Mouse (Mus musculus) lung, postnatal 10 days (tissue): ENCODE results near the gene Fancg.

Experiments used
- DNase-seq: peaks from one replicate; pipeline ENCODE4 v3.0.0; 2021

Fancg gene

DNA sequence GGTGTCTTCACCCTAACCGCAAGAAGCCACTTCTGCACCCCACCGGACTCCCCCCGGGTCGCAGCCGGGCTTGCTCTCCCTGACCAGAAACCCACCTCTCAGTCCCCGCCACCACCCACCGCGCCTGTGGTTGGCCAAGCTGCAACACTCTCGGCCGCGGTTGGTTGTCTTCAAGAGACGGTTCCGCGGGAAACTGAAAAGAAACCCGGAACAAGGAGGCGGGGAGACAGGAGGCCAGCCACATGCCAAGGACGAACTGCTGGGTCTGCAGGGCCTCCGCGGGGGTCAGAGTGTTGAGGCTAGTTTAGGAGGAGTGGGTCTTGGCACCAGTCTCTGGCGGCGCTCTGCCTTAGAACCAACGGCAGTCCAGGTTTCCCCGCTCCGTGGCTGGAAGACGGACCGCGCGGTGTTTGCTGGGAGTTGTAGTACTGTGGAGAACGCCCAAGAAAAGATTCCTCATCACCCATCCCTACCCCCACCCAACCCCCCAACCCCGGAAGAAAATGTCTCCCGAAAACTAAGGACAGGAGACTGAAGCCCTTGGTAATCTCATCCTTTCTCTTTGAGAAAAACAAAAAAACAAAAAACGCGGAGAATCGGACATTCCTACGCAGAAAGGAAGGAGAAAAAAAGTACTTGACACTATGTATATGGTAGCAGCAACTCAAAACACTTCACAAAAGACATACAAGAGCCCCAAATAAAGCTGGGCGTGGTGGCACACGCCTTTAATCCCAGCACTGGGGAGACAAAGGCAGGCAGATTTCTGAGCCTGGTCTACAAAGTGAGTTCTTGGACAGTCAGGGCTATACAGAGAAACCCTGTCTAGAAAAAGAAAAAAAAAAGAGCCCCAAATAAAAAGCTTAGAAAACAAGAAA, at the start of gene Fancg:
Fancg (minus strand) TSS at position 346 of the 878 bp plus-strand sequence.
- peak; percentile 86 for DNase-seq

DNA sequence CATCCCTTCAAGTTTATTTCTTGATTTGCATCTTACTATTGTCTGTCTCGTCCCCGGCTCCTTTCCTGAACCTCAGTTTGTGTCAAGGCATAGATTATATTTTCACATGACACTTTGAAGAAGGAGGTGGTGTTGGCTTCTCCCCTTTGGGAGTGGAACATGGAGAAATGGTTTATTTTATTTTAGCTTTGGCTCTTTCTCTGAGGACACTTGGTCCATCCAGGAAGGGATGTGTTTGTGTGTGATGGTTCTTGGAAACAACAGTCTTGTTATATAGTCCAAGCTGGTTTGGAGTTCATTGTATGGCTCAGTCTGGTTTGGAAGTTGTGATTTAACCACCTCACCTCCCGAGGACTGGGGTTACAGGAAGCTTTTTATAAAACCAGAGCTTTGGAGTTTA, 49.4 kb upstream of the Fancg start:
- DNase-seq = no peak

DNA sequence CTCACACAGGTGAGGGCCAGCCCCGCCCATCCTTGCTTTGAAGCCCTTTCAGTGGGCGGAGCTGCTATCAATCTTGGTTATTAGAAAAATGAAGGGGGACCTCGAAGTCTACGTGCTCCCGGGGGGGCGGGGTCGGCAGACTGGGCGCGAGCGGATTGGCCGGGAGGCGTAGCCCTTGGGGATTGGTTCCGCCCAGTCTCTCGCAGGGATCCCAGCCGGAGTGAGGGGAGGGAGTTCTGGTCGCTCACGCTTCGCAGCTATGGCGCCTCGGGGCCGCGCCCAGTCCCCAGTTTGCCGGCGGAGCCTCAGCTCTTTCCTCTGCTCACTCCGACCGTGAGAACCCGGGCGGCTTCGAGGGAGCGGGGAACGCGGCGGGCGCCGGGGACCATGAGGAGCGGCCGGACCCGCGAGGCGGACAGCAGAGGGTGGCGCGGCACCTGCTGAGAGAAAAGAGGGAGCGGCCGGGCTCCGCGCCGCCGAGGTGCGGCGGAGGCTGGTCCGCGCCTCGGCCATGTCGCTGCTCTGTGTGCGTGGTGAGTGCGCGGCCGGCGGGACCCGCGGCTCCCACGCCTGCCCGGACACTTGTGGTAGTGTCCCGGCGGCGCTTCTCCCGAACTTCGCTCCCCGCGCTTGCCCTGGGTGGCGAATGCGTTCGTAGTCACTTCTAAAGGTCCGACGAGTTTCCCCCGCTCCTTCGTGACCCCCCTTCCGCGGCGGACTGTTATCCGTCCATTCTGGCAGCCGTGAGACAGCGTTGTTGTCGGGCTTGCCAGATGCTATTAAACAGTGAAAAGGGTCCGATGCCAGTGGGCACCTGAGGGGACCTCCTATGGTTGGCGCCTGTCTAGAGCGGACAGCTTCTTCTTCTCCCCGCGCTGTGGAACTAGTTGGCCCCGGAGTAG, 48.7 kb upstream of the Fancg start, which contains the start of gene Unc13b:
Unc13b (plus strand) TSS at position 201 of the 902 bp plus-strand sequence.
- peak; percentile 96 for DNase-seq

DNA sequence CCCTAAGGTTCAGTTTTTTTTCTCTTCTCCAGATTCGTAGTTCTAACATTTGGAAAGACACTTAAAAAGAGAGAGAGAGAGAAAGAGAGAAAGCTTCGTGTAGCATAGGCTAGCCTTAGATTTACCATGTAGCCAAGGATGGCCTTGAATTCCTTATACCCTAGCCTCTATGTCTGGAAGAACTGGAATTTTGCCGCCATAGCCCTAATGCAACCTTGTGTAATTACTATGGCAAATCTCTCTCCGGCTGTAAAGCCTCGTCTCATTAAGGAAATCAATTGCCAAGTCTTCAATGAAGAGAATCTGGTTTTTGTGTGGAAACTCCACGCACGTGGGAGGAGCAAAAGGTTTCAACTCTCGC, 48.1 kb upstream of the Fancg start:
- DNase-seq = no peak

- DNase-seq = no peak
These were observed 47.3 kb upstream of the Fancg start for GRCm38 (mm10) chr4:43057654-43058053.

- peak; percentile 61 for DNase-seq
These were observed 42.3 kb upstream of the Fancg start for GRCm38 (mm10) chr4:43052627-43053026.

DNA sequence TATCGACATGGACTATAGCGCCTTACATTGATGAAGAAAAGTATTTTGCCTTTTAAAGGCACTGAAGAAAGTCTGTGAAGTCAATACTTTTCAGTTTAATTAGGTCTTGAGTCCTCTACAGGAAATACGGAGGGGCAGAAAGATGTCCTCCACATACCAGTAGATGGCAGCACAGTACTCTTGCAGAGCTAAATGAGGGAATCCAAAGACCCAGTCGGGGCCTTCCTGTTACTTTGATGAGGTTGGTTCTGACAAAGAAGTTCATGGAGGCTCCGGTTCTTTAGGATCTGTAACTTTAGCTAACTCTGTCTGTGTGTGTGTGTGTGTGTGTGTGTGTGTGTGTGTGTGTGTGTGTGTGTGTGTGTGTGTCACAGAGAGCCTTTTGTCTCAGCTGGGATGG, 36.9 kb upstream of the Fancg start:
- peak; percentile 92 for DNase-seq

GRCm38 (mm10) chr4:43046607-43047006, 36.3 kb upstream of the Fancg start:
- no peak for DNase-seq

DNA sequence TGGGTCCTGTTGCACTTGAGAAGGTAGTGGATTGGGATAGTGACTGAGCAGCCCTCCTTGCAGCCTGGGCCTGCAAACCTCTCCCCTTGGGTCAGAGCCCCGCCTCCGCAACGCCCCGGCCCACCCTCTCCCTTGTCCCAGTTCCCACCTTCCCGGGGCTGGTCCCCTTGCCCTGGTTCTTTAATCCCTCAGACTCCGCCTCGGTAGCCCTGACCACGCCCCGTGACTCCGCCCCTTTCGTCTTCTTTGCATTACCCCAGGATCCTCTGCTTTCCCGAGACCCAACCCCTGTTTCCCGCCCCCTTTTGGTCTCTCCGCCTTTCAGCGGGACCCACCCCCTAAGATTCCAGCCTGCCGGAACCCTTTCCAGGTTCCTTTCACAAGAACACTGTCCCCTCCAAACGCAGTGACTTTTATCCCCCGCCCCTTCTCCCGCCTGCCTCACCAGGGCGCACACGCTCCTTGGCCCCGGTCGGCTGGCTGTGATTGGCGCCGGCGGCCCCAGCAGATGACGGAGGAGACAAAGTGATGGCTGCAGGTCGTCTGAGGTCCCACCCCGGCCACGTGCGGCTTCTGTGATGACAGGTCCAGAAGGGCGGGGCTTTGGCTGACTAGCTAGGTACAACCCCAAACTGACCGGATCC, 35.5 kb upstream of the Fancg start, which contains the start of gene Fam214b:
Fam214b (minus strand) TSS at position 562 of the 644 bp plus-strand sequence.
- peak; percentile 100 for DNase-seq

DNA sequence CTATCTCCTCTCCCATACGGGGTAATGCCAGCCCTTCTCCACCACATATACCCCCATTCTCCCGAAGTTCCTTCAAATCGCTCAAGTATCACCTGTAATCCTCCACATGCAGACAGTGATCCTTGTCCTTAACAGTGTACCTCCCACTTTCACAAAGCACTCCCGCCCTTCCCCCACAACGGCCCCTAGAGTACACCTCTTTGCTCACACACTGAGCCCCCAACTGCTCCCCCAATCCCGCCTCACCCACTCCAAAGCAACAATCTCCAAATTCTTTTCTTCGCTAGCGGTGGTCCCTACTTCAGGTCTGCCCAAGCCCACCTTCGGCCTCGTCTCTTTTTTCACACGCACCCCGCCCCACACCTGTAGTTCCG, 35.0 kb upstream of the Fancg start:
- DNase-seq = no peak

DNA sequence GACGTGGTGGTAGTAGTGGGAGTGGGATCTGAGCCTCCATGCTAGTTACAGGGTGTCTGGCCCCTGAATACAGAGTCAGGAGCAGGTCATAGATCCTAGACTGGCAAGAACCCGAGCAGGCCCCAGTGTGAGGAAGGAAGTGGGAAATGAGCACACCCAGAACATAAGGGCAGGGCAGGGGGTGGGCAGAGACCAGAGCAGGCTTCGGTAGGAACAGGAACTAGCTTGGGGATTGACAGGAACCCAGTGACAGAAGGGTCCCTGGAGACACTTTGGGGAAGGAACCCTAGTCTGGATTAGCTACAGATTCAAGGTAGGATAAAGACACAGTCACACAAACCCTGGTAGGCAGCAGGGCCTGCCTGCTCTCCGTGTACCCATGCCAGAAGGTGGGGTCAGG, 34.4 kb upstream of the Fancg start:
- DNase-seq = peak; percentile 74

GRCm38 (mm10) chr4:43043644-43044357, 33.5 kb upstream of the Fancg start:
- DNase-seq = peak; percentile 92

- no peak for DNase-seq
These were observed 30.7 kb upstream of the Fancg start for GRCm38 (mm10) chr4:43040881-43041547.

GRCm38 (mm10) chr4:43040114-43040572, 29.8 kb upstream of the Fancg start:
- DNase-seq = peak; percentile 99

DNA sequence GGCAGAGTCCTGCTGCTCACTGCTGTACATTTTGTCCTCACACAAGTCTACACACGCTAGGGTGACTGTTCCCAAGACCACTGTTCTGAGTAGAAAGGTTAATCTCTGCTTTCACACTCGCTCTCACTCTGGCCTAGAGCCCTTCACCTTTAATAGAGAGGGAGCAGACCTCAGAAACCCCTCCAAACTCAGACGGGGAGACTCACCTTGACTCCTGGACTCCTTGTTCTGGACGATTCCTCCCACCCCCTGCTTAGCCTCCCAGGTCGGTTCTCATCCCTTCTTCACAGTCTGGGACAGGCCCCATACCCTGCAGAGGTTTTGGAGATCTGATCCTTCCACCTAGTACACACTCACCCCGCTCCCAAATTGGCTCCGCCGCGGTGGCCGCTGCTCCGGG, 29.3 kb upstream of the Fancg start:
- DNase-seq = no peak

- peak; percentile 75 for DNase-seq
These were observed 28.5 kb upstream of the Fancg start for GRCm38 (mm10) chr4:43038567-43039495.

DNA sequence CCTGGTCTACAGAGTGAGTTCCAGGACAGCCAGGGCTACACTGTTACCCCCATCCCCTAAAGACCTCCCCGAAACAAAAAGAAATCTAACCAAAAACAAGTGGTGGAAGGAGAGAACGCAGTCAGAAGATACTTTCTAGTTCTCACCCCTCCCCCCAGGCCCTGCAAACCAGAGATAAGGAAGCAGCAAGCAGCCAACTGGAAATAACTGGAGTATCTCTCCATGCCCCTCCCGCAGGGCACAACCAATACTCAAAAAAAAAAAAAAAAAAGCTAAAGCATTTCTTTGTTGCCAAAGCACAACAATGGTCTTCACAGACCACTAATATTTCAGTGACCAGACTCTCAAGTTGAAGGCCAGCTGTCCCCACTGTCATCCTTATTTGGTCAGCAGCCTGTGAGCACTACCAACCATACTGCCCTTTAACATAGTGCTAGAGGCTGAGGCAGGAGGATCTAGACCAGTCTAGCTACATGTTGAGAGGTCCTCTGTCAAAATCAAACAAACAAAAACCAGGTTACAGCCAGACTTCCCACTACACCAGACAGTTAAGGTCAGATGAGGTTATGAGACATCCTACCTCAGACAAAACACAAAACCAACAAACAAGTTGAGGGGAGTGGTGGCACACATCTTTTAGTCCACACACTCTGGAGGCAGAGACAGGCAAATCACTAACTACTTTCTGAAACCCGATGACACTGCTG, 27.7 kb upstream of the Fancg start:
- DNase-seq = no peak

DNA sequence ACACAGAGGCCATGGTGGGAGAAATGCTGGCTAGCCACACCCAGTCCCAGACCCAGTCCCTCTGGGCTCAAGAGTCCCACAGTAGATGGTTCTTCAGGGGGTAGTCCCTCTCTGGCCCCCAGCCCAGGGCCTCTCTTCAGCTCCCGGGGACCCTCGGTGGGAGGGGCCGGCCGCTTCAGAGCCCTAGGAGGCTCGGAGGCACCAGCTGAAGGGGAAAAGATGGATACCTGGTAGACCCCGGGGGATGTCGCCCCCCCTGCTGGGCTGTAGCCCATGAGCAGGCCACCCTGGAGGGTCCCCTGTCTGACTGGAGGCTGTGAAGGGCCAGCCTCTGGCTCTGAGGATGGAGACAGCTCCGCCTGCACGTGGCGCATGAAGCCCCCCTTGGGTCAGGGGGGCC, 26.1 kb upstream of the Fancg start:
- DNase-seq = no peak

DNA sequence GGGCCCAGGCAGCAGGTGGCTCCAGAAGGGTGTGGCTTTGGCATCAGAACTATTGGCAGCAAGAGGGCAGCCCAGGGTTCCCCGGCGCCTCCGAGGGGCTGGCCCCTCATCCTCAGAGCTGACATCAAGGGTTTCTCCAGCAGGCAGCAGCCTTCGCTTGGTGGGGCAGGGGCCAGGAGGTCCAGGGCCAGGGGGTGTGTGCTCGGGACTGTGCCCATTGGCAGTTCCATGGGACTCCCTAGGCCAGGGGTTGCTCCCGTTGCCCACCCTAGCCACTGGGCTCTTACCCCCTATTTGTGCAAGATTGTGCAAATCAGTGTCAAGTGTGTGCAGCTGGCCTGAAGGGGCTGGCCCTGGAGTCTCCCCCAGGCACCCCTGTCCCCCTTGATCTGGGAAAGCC, 25.5 kb upstream of the Fancg start:
- DNase-seq = no peak

GRCm38 (mm10) chr4:43033481-43033880, 23.2 kb upstream of the Fancg start:
- DNase-seq = no peak
